Mouse (Mus musculus) right cerebral cortex, postnatal 10 days (tissue): ENCODE measurements at regions not wholly inside any gene's neighbourhood (a gene's known extent, or its start where the extent isn't known, plus 50 kb on each side); places are given as distances from the start of the nearest gene placed in this dataset.

ENCODE experiments used
- DNase-seq, 2 experiments: peaks; one replicate each; pipeline ENCODE4 v3.0.0; 2021; ENCODE audit warnings: low spot score in 2 of 2

DNA sequence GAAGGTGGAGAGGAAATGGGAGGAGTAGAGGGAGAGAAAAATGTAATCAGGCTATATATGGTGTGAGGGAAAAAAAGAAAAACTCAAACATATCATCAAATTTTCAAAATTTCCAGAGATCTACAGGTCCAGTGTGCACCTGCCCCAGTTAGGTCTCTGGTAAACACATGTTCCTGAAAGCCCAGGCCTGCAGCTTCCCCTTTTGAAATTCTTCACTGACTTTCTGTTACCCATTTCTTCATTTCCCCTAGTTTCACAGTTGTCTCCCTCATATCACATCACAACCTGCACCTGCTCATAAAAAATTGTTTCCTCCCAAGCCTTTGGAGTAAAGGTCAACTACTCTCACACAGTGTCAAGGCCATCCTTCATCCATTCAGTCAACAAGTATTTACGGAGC lies 236.9 kb upstream of the Ldb2 start:
- no peak for DNase-seq

DNA sequence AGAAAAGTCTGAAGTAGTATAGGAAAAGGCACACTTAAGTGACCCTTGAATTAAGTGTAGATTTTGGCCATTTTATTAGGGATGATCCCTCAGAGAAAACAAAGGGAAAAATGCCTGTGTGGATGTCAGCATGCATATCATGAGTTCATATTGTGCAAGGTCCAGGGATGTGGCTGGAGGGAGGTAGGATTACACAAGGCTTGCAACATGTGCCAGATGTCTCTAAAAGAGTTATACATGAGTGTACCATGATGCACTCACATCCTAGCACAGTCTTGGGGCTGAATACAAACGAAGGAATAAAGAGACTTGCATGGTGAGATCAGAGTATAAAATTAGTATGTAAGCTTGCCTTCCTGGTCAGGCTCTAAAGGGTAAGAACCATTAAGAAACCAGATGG lies 233.7 kb upstream of the Ldb2 start:
- no peak for DNase-seq

DNA sequence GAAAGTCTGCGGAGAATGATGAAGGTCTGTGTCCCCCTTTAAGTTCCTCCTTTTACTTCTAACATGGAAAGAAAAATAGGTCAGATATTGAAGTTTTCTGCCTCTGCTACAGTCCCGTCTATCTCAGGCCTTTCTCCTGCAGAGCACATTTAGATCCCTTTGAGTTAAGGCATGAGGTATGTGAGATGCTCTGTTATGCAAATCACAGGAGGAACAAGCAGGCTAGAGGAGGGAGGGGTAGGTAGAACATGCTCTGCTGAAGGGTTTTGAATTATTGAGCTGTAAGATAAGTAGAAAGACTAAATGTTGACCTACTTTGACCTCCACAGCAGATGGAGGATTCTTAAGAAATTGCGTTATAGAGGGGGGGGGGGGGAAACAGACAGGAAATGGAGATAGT lies 228.4 kb upstream of the Ldb2 start:
- no peak for DNase-seq

DNA sequence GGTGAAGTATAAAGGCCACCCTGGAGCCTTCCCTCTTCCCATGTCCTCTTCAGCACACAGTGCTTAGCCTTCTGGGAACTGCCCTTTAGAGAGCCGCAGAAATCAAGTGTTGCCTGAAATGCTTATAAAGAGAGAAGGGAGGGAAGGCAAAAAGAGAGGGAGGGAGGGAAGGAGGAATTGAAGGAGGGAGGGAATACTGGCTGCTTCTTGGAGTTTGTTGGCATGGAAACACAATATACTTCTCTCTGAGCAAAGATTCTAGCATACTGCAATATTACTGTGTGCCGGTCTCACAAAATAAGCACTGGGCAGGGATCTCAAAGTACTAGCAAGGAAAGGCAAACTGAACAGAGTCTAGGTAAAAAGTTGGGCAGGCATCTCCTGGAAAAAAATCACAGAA lies 225.9 kb upstream of the Ldb2 start:
- peak; percentile 24 to 35 for DNase-seq

DNA sequence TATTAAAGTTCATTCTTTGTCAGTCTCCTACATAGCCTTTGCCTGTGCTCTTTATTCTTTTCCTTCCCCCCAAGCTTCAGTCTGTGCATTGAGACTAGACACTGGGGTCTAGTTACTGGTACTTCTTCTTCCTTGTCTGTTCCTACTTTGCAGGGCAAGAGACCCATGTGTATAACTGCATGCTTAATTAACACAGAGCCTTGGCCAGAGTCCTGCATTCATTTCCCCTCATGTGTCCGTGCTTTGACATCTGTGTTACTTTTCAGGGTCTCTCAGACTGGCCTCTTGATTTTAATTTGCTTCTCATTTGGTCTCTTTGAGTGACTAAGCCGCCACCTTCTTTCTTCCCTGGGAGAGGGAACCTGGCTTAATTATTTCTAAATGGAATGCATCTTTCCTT lies 208.4 kb upstream of the Ldb2 start:
- no peak for DNase-seq

DNA sequence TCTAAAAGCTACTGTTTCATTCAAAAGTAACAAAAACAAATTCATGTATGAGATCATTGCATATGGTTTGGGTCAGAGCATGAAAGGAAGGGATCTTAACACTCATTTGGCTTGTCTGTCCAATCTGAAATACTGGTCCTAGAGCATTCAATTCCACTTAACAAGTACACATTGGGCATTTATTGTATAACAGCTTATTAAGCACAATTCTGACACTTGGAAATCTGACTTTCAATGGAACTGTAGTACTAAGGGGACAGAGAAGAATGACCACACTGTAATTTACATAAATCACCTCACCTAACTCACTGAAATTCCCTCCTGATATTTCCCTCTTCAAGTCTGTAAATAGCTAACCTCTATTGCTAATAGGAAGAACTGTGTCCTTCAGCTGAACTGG lies 201.5 kb upstream of the Ldb2 start:
- no peak for DNase-seq

DNA sequence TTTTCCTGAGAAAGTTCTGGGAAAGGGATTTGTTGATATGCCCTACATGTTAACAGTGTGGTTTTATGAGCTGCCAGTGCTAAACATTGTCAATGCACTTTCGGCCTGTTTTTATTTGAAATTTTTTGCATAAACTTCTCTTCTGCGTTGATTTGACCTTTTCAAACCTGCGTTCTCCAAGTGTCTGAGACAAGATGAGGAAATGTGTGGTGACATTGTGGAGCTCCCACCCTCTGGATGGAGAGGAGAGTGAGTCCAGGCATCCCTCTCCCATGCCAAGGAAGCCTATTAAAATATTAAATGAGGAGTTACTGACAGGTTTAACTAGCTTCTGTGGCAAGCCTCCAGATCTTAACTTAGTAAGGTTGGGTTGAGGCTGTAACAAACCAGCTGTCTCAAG lies 199.6 kb upstream of the Ldb2 start:
- no peak for DNase-seq

DNA sequence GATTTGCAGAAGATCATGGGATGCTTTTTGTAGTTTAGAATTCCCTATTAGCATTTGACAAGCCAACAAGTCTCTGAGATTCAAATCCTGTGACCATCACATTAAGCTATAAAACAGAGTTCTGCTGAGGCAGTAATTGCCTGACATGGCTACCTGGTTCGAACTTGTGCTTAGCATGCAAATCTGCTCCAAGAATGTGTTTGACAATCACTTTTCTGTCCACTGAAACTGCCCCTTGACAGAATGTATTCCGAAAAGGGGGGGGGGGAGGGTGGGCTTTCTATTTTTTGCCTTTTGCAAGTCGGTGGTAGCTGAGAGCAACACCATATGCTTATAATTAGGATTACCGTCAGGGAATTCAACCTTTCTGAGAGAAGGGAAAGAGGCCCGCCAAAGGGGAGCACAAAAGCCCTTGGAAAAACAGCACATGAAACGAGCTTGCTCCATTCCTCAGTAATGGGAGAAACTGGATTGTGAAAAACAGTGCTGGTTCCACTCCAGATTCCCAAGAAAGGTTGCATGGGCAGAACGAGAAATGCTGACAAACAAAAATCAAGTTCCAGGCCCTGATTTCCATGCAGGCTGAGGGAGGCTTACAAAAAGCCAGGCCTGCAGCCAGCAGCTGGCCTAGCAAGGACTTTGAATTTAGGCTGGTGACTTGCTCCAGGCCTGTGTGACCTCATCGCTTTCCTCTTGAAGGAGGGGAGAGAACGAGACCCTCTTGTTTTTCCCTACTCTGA lies 176.1 kb upstream of the Ldb2 start:
- peak; percentile 44 to 57 for DNase-seq

DNA sequence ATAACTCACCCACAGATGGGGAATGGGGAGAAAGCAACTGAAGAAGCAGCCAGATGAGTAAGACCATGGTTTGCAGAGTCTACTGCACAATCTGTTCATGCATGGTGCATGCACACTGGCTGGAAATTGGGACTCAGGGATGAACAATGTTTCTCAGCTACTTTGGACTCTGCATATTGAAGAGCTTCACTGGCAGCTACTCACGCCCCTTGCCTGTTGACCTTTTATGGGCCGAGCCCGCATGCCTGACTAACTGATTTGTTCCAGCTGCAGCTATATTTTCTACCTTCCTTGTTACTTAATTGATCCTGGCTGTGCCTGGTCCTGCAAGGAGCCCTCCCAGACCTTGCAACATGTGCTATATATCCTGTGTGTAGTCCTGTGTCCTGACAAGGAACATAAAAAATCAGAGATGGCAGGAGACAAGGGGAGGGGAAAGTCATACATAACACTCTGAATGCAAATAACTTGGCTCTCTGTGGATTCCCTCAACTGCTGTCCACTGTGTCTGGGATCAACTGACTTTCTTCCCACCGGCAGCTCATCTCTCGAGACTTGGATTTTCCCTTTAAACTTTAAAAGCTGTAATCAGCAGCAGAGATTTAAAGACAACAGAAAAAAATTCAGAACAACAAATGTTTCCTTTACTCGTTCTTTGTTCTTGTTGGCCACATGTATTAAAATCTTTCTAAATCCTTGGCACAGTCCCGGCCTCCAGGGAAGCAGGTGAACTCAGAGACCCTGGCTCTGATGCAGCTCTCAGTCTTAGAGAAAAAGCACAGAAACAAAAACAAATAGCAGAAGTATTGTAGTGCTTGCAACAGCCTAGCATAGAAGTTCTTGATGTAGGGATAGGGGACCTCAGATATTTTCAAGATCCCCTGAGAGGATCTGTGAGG lies 143.8 kb upstream of the Ldb2 start:
- no peak for DNase-seq

DNA sequence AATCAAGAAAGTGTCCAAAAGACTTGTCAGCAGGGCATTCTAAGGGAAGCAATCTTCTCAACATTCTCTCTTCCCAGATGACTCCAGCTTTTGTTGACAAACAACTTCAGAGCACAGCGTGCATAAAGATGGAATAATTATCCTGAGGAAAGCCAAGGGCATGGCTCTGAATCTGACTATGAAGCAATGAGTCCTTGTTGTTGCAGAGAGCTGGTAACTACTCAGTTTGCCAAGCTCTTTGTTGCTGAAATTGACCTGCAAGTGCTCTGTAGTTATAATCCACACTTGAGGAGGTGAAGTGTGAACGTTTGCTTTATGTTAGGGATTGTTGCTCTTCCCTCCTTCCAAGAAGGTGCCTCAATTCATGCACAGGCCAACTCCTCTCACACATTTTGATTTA lies 143.1 kb upstream of the Ldb2 start:
- DNase-seq: no peak

DNA sequence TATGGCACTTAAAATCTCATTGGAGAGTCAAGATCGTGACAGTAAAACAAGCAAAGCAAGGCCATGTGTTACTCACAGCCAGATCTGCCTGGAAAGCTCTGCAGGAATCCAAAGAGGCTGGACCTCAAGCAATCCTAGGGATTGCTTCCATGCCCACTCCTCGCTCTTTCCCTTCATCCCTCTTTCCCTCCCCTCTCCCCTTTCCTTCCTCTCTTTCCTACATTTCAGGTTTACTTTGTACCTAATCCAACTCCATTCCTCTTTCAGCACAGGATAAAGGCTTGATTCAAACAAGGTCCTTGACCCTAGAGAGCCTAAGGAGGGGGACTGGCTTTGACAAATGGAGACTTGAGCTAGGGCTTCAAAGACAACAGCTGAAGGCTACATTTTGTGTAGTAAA lies 126.0 kb upstream of the Ldb2 start:
- no peak for DNase-seq

DNA sequence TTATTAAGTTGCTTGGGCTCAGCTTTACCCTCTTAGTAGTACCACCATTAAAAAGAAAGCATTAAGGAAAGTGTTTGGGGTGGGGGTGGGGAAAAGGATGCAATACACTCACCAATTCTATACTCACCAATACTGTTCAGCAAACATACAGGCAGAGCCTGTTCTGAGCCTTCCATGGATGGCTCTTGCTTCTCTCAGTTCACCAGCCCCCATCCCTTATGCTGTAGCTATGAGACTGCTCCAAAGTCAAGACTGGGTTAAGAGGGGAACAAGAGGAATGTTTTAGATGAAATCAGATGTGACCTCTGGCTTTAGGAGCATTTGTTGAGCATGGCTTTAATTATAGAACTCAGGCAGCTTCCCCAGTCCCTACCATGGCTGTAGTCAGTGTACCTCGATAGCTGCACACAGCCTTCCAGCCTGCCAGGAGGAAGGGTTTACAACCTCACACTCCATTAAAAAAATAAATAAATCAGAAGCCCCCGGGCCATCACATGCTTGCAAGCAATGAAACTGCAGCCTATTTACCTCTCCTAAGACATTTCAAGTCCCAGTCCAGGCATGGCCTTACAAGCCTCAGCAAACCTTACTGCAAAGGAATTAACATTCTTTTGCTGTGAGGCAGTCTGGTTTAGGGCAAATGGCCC lies 122.8 kb upstream of the Ldb2 start:
- DNase-seq: no peak

DNA sequence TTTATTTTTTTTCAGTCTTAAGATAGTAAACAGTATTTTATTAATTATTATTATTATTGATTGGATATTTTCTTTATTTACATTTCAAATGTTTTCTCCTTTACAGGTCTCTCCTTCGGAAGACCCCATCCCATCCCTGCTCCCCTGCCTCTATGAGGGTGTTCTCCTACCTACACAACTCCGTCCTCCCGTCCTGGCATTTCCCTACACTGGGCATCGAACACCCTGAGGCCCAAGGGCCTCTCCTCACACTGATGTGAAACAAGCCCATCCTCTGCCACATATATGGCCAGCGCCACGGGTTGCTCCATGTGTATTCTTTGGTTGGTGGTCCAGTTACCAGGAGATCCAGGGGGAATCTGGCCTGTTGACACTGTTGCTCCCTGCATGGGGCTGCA lies 118.3 kb upstream of the Ldb2 start:
- no peak for DNase-seq

DNA sequence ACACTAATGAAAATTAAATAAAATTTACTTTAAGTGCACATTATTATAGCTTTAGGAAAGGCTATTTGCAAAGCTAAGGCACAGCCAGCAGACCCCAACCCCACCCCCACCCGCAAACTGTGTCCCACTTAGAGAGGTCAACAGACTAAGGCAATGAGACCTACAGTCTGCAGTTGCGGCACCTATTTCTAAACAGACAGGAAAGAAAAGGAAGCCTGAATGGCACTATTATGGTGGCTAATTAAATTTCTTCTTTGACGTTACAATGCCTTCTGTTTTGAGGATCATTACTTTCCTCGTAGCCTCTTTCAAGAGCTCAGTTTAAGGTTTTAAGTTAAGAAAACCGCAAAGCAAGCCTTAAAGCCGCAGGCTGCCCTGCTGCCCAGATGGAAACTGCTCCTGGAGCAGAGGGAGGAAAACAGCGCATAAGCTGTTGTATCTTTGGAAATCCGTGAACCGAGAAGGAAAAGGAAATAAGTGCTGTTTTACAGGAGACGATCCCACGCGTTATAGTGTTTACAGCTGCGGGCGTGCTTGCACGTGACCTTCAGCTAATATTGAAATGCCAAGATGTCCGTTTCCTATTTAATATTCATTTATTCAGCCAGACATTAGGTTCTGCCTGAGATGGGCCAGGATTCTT lies 117.8 kb upstream of the Ldb2 start:
- DNase-seq: peak in 1 of 2 experiments; percentile 33

DNA sequence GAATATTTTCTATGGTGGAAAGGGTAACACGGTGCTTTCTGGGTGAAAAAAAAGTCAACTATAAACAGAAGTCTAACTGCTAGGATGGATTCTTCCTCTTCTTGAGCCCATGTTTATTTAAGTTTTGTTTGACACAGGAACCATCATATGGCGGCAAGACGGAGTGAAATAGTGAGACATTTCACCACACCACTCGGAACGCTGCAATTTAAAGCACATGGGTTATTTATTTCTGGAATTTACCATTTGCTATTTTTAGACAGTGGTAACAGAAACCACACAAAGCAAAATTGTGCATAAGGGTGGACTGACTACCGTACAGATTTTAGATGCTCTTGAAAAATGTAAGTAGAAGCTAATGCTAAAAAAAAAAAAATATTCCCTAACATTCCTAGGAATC lies 103.1 kb upstream of the Ldb2 start:
- DNase-seq: no peak

DNA sequence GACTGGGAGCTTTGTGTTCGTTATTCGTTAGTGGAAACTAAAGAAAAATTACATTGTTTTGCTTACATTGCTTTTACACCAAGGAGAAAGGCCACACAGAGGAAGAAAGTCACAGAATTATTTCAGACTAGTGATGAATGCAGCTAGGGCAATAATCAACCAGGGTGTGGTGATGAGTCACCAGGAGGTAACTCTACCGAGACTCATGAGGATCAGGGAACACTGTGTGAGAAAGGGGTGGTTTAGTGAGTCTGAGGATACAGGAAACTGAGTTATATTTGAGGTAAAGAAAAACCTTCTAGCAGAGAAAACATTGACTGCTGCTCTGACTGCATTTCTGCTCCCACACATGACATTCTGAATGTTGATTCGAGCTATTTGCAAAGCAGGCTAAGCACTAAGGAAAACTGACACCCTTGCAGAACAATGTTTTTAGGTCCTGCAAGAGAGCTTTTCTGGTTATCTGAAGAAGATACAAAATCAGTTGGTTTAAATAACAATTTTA lies 87.1 kb upstream of the Ldb2 start:
- DNase-seq: no peak

DNA sequence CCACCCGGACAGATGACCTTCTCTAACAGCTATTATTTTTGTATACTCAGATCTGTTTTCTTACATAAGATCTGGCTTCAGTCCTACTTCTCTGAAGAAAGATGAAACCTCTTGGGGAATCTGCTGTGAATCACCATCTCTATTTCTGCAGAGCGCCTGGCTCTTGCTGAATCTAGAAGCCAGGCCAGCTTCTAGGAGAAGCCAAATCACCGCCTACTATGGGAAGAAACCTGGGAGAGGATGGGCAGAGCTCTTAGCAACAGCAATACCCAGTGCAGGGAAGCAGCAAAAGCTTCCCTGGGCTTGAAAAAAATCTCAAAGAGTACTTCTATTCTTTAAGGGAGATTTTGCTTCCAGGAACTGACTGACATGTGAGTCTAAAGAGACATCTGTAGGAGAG lies 77.5 kb upstream of the Ldb2 start:
- DNase-seq: peak; percentile 76 to 86

DNA sequence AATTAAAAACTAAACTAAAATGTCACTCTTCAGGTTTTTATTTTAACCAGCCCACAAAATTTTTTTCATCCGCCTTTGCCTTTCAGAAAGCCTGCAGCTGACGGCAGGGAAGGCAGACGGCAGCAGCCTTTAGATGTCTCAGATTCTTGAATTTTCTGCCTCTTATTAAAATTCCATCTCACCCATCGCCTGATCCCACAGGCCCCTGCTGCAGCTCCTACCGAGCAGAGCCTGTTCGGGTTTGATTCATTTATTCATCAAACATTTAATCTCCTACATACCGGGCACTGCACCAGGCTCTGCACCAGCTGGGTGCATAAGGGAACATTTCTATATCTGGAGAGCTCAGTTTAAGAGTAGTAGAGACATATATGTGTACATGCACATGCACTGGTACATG lies 72.8 kb upstream of the Ldb2 start:
- DNase-seq: peak; percentile 38 to 44

DNA sequence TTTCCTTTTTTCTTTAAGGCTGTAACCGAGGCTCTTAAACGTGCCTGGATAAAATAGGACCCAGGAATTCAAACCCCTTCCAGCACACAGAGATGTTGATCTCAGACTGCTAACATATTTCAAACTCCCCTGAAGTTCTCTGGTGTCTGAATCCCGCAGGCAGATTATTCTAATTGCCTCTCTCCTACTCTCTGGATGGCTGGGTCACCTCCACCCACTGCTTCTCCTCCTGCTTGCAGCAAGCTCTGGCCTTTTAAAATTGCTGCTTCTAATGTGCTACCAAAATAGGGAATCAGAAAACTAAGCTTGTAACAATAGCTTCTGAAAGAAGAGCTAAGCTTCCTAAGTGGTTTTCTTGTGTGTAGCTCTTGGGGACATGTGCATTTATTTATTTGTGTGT lies 64.4 kb upstream of the Ldb2 start:
- no peak for DNase-seq

DNA sequence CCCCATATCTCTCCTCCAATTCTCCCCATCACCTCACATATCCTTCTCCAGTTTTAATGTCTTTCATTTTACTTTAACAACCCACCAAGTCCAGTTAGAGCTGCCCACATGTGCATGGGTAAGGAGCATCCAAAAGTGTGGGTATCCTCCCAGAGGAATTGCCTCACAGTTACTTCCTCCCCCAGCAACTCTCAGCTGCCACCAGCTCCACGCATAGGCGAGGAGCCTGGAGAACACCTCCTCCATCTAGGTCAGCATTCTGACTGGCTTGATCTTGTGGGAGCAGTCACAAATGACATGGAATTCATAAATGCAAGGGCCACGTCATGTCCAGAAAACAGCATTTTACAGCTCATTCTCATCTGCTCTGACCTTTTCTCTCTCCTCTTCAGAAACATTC lies 63.9 kb upstream of the Ldb2 start:
- no peak for DNase-seq

DNA sequence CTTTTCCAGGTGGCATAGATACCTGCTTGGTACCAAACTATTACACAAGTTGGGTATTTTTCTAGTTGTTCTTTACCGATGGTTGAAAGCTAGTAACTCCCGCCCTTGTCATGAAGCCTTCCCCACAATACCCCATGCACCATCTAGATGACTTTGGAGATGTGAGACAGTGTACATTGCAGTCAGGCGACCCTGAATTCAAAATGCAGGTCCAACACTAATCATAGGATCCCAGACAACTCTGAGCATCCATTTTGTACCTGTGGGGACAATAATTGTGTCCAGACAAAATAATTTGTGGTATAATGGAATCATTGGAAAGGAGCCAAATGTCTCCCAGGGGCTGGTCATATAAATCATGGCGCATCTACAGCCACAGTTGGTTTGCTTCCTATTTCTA lies 54.7 kb upstream of the Ldb2 start:
- no peak for DNase-seq
